Mouse (Mus musculus): ENCODE data around the gene Cd3g.

DNA sequence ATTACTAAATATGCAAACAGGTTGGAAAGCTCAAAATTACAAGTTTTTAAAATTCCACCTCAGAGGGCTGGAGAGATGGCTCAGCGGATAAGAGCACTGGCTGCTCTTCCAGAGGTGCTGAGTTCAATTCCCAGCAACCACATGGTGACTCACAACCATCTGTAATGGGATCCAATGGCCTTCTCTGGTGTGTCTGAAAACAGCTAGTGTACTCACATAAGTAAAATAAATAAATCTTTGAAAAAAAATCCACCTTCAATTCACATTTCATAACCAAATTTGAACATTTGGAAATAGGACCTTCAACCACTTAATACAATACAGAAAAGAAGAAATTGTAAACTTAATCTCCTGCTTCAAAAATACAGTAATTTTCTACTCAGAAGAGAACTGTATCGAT is 60.6 kb downstream of the Cd3g start:
- TF ChIP-seq CTCF (IDR thresholded peaks at IDR 0.05; ENCODE audit: extremely low read depth, insufficient read depth, low read length) (no peak), POLR2A (IDR thresholded peaks at IDR 0.05; ENCODE audit: extremely low read depth, insufficient read depth, low read length) (no peak)

All from cortical plate, adult 2 months (tissue).